Mouse (Mus musculus) adrenal gland, postnatal 25 days (tissue): ENCODE measurements around the gene Tsc22d4. TPM values are rescaled to one million over a fixed set of nuclear protein-coding genes. Genes with fewer than 3 reads are reported as not detected.
A peak's percentile ranks its signal among the peaks of the same experiment; 100 is the strongest.
"Not testable (repeated sequence)": the region's sequence is repeated elsewhere in the genome, so short reads cannot be mapped to it uniquely, and the experiment has no call there.

Experiments used
- DNase-seq: peaks from one replicate; pipeline ENCODE4 v3.0.0; 2021; ENCODE audit warnings: mixed read lengths
- total RNA-seq: library from RNA; stranded (reverse); gene quantifications from 2 replicates; pipeline ENCODE4 v1.2.3, GENCODE M21; 2021

Gene Tsc22d4
- total RNA-seq, 1 experiment from 2014 or later, result 104 TPM

- peak; percentile 80 for DNase-seq
These were observed 4.3 kb upstream of the Tsc22d4 start, which contains the start of gene Nyap1 for GRCm38 (mm10) chr5:137741023-137741931. Gene Nyap1 (minus strand): TSS chr5:137741607.

- DNase-seq, result no peak
These were observed 3.5 kb upstream of the Tsc22d4 start for GRCm38 (mm10) chr5:137742048-137742447.

- DNase-seq, result no peak
These were observed 2.7 kb upstream of the Tsc22d4 start for GRCm38 (mm10) chr5:137742836-137743235.

- DNase-seq, result no peak
These were observed 1.3 kb upstream of the Tsc22d4 start for GRCm38 (mm10) chr5:137744197-137744596.

GRCm38 (mm10) chr5:137746282-137746850, 836 bp downstream of the Tsc22d4 start:
- DNase-seq, result peak; percentile 78

- DNase-seq, result peak; percentile 43
These were observed 1.4 kb downstream of the Tsc22d4 start for GRCm38 (mm10) chr5:137746851-137747325.

GRCm38 (mm10) chr5:137747326-137747961, 1.9 kb downstream of the Tsc22d4 start:
- peak; percentile 52 for DNase-seq

- DNase-seq, result no peak
These were observed 2.7 kb downstream of the Tsc22d4 start for GRCm38 (mm10) chr5:137748130-137748770.

- no peak for DNase-seq
These were observed 3.8 kb downstream of the Tsc22d4 start for GRCm38 (mm10) chr5:137749196-137749836.

- DNase-seq, result not testable (repeated sequence)
These were observed 4.7 kb downstream of the Tsc22d4 start for GRCm38 (mm10) chr5:137750212-137750611.

- DNase-seq, result no peak
These were observed 5.8 kb downstream of the Tsc22d4 start for GRCm38 (mm10) chr5:137751221-137751887.

GRCm38 (mm10) chr5:137751988-137752387, 6.5 kb downstream of the Tsc22d4 start:
- DNase-seq, result no peak

- DNase-seq, result no peak
These were observed 7.7 kb downstream of the Tsc22d4 start for GRCm38 (mm10) chr5:137753111-137753832.

- DNase-seq, result no peak
These were observed 9.9 kb downstream of the Tsc22d4 start for GRCm38 (mm10) chr5:137755425-137755824.

- DNase-seq, result no peak
These were observed 10.6 kb downstream of the Tsc22d4 start for GRCm38 (mm10) chr5:137756106-137756505.

GRCm38 (mm10) chr5:137756882-137757661, 11.5 kb downstream of the Tsc22d4 start:
- peak; percentile 83 for DNase-seq

- no peak for DNase-seq
These were observed 12.4 kb downstream of the Tsc22d4 start for GRCm38 (mm10) chr5:137757887-137758286.

GRCm38 (mm10) chr5:137758921-137759534, 13.5 kb downstream of the Tsc22d4 start:
- DNase-seq, result no peak

GRCm38 (mm10) chr5:137759971-137760412, 14.5 kb downstream of the Tsc22d4 start:
- peak; percentile 82 for DNase-seq
